Mouse (Mus musculus) liver, postnatal 0 days (tissue): ENCODE measurements around the gene Smpd4. TPM values are rescaled to one million over a fixed set of nuclear protein-coding genes. Genes with fewer than 3 reads are reported as not detected.

Source experiments
- ATAC-seq: fragments of 200-750 bp; cut with Nextera tagmentation; 2 replicates; pipeline ENCODE4 v1.8.0; 2017; ENCODE audit warnings: mild to moderate bottlenecking, moderate library complexity
- DNase-seq: peaks from one replicate; pipeline ENCODE4 v3.0.0-alpha.2; 2016
- H3K27ac ChIP-seq: fragments of 300-500 bp; sonication (generic); 2 replicates; pipeline ENCODE4 v1.5.1; 2014; ENCODE audit warnings: antibody characterized with exemption, moderate library complexity, mild to moderate bottlenecking, low read depth
- H3K27me3 ChIP-seq: fragments of 300-500 bp; sonication (generic); 2 replicates; pipeline ENCODE4 v1.6.1; 2014; ENCODE audit warnings: low read length, control low read depth, mixed read lengths; ENCODE audit not compliant: insufficient read depth
- H3K36me3 ChIP-seq: fragments of 300-500 bp; sonication (generic); replicated peaks from 2 replicates; pipeline ENCODE4 v1.6.1; 2014; ENCODE audit warnings: mild to moderate bottlenecking, control low read depth, low read length, moderate library complexity, mixed read lengths; ENCODE audit not compliant: insufficient read depth
- H3K4me1 ChIP-seq: fragments of 300-500 bp; sonication (generic); 2 replicates; pipeline ENCODE4 v1.6.1; 2014; ENCODE audit warnings: antibody characterized with exemption, mild to moderate bottlenecking, control low read depth; ENCODE audit not compliant: insufficient read depth
- H3K4me2 ChIP-seq: fragments of 300-500 bp; sonication (generic); 2 replicates; pipeline ENCODE4 v1.6.1; 2014; ENCODE audit warnings: low read depth, mild to moderate bottlenecking, low read length, moderate library complexity, mixed read lengths
- H3K4me3 ChIP-seq: fragments of 300-500 bp; sonication (generic); 2 replicates; pipeline ENCODE4 v1.5.1; 2014; ENCODE audit warnings: low read depth, low read length
- H3K9ac ChIP-seq: fragments of 300-500 bp; sonication (generic); replicated peaks from 2 replicates; pipeline ENCODE4 v1.6.1; 2014; ENCODE audit warnings: mild to moderate bottlenecking, moderate library complexity
- H3K9me3 ChIP-seq: fragments of 300-500 bp; sonication (generic); 2 replicates; pipeline ENCODE4 v1.6.1; 2016; ENCODE audit warnings: mild to moderate bottlenecking, control low read depth, low read length, mixed read lengths
- CTCF ChIP-seq: sonication (generic); IDR thresholded peaks from 2 replicates; pipeline ENCODE4 v1.5.1; 2016; ENCODE audit warnings: antibody characterized with exemption, low read depth
- EP300 ChIP-seq: IDR thresholded peaks from 2 replicates; pipeline ENCODE4 v1.6.1; 2016; ENCODE audit warnings: antibody characterized with exemption, low read depth, mild to moderate bottlenecking
- WGBS: fragments of 180-500 bp; shearing (Covaris S2); extraction: QIAGEN DNeasy Blood & Tissue Kit; methylation state at CpG from one replicate; pipeline ENCODE4 v1.1.7; 2014; ENCODE audit not compliant: insufficient replicate concordance; 5-methylcytosine and 5-hydroxymethylcytosine counted together
- polyA plus RNA-seq: library from polyadenylated mRNA; unstranded; fragments of >200 nt; fragmentation: Nextera tagmentation; extraction: Ambion mirVana; gene quantifications from 2 replicates; pipeline ENCODE4 v1.2.1, GENCODE M21; 2015

The Smpd4 gene
- polyA plus RNA-seq, 1 experiment from 2014 or later = 7.3 TPM

GRCm38 (mm10) chr16:17641301-17641700 lies 22.1 kb downstream of the Smpd4 start:
- WGBS = 76% methylated on average over 6 of the region's 6 CpGs
- no peaks in the 10 kb centered on the region for H3K9me3 ChIP-seq
- DNase-seq = no peak
- no peak overlapping the region for H3K4me2 ChIP-seq
- H3K9ac ChIP-seq = no peak overlapping the region
- H3K4me1 ChIP-seq = peaks cover 26% of the 10 kb centered on the region
- H3K4me3 ChIP-seq = no peak overlapping the region
- ATAC-seq = no peak
- H3K27ac ChIP-seq = no peak overlapping the region
- TF ChIP-seq EP300 (no peak), CTCF (no peak)
- H3K36me3 ChIP-seq = peaks cover 39% of the 10 kb centered on the region
- no peaks in the 10 kb centered on the region for H3K27me3 ChIP-seq

DNA sequence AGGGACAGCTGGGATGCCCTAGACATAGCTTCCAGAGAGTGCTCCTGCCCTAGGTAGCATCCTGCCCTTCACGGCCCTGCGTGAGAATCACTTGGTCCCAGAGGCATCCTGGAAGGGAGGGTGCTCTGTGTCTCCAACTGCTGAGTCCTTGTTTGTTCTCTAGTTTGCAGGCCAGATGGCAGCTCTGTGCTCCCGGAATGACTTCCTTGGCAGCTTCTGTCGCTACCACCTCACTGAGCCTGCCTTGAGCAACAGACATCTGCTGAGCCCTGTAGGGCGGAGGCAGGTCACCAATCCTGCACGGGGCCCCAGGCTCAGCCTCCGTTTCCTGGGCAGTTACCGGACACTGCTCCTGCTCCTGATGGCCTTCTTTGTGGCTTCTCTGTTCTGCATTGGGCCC lies 23.2 kb downstream of the Smpd4 start:
- H3K9ac ChIP-seq = no peak overlapping the region
- H3K27ac ChIP-seq = no peak overlapping the region
- no peaks in the 10 kb centered on the region for H3K27me3 ChIP-seq
- H3K4me2 ChIP-seq = no peak overlapping the region
- peaks cover 36% of the 10 kb centered on the region for H3K36me3 ChIP-seq
- DNase-seq = no peak
- TF ChIP-seq CTCF (no peak), EP300 (no peak)
- H3K9me3 ChIP-seq = no peaks in the 10 kb centered on the region
- no peak for ATAC-seq
- peaks cover 29% of the 10 kb centered on the region for H3K4me1 ChIP-seq
- no peak overlapping the region for H3K4me3 ChIP-seq
- 84% methylated on average over 8 of the region's 8 CpGs for WGBS

DNA sequence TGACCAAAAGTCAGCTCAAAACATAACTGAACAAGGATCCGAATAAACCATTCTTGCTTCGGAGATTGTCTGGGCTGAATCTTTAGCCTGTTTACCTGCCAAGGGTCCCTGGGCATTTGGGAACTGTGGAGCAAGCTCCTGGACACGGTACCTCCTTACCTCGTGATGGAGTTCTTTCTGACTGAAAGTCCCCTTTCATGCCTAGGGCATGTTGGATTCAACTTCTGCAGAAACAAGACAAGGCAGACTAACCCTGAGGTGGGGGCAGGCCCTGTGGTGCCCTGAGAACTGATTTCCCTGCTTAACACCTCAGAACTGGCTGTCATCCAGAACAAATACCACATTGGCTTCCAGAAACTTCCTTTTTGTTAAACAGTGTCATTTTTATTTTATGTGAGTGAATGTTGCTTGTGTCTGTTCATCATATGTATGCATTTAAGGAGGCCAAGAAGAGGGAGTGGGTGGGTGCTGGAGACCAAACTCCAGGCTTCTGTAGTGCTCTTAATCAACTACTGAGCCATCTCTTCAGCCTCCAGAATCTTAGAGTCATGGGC lies 24.4 kb downstream of the Smpd4 start:
- Histone ChIP-seq H3K4me3 (no peak overlapping the region), H3K27ac (no peak overlapping the region), H3K4me1 (peaks cover 22% of the 10 kb centered on the region), H3K36me3 (peaks cover 36% of the 10 kb centered on the region), H3K9me3 (no peaks in the 10 kb centered on the region), H3K9ac (no peak overlapping the region), H3K4me2 (no peak overlapping the region), H3K27me3 (no peaks in the 10 kb centered on the region)
- TF ChIP-seq CTCF = no peak
- TF ChIP-seq EP300 = no peak
- WGBS = 82% methylated on average over 4 of the region's 4 CpGs
- DNase-seq (no peak), ATAC-seq (no peak)

DNA sequence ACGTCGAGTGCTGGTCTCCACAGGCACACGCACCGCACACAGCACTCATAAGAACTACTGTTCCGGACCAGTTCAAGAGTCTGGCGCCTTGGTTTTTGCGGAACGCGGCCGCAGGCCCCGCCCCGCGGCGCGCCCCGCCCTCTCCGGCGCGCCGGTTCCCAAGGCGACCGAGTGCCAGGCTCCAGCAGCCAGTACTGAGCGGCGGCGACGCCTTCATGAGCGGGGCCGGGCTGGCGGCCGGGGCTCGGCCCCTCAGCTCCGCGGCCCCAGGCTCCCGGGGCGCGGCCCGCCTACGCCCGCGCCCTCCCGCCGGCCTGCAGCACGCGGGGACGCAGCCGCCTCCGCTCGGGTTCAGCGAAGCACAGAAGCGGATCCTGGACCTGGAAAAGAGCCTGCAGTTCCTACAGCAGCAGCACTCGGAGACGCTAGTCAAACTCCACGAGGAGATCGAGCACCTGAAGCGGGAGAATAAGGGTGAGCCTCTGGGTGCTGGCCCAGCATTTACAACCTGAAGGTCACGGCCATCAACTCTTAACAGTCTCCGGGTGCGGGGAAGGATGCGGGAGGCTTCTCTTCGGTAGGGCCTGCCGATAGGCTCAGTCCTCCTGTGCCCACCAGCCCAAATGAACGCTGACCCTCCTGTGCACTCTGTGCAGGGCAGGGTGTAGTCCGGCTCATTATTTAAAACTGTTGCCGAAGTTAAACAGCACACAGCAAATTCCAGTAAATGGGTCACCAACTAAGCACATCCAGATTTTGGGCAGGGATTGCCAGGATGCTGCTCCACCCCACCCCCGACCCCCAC lies 27.4 kb downstream of the Smpd4 start, which contains the start of gene Ccdc74a:
Gene Ccdc74a, plus strand, starts transcription at position 161 of the 805 bp plus-strand sequence.
- ATAC-seq (peak; percentile 98), DNase-seq (peak; percentile 91)
- 4% methylated on average over 50 of the region's 65 CpGs for WGBS
- H3K4me1 ChIP-seq = peaks cover 14% of the 10 kb centered on the region
- TF ChIP-seq EP300 (no peak), CTCF (no peak)
- H3K36me3 ChIP-seq = peaks cover 19% of the 10 kb centered on the region
- no peaks in the 10 kb centered on the region for H3K9me3 ChIP-seq
- H3K4me2 ChIP-seq = peak within 1 kb of the TSS; percentile 86
- H3K4me3 ChIP-seq = peak within 1 kb of the TSS; percentile 53
- H3K27me3 ChIP-seq = no peaks in the 10 kb centered on the region
- H3K27ac ChIP-seq = peak within 1 kb of the TSS; percentile 25; the same call in 1 of the 2 replicates
- peak within 1 kb of the TSS; percentile 14 for H3K9ac ChIP-seq

DNA sequence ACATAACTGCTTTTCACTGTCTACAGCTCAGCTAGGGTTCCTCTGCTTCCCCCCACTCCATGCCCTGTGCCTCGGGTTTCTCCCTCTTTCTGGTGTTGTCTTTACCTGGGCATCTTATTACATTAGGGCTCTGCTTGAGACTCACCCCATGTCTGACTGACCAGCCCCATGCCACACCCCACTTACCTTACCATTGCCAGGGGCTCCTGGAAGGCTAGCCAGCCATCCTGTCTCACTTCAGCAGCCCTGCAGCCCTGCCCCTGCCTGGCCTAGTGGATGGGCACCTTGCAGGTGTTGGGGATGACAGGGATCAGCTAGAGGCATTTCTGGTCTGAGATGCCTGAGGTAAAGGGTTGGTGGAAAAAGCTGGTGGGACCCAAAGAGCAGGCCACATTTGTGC lies 28.0 kb downstream of the Smpd4 start:
- no peak for DNase-seq
- H3K27ac ChIP-seq = no peak overlapping the region
- TF ChIP-seq CTCF (no peak), EP300 (no peak)
- peak overlapping the region; percentile 53 for H3K4me3 ChIP-seq
- no peak for ATAC-seq
- 41% methylated on average over 1 of the region's 1 CpGs for WGBS
- no peaks in the 10 kb centered on the region for H3K27me3 ChIP-seq
- peaks cover 14% of the 10 kb centered on the region for H3K4me1 ChIP-seq
- H3K9ac ChIP-seq = no peak overlapping the region
- peak overlapping the region; percentile 86 for H3K4me2 ChIP-seq
- H3K36me3 ChIP-seq = peaks cover 21% of the 10 kb centered on the region
- no peaks in the 10 kb centered on the region for H3K9me3 ChIP-seq

DNA sequence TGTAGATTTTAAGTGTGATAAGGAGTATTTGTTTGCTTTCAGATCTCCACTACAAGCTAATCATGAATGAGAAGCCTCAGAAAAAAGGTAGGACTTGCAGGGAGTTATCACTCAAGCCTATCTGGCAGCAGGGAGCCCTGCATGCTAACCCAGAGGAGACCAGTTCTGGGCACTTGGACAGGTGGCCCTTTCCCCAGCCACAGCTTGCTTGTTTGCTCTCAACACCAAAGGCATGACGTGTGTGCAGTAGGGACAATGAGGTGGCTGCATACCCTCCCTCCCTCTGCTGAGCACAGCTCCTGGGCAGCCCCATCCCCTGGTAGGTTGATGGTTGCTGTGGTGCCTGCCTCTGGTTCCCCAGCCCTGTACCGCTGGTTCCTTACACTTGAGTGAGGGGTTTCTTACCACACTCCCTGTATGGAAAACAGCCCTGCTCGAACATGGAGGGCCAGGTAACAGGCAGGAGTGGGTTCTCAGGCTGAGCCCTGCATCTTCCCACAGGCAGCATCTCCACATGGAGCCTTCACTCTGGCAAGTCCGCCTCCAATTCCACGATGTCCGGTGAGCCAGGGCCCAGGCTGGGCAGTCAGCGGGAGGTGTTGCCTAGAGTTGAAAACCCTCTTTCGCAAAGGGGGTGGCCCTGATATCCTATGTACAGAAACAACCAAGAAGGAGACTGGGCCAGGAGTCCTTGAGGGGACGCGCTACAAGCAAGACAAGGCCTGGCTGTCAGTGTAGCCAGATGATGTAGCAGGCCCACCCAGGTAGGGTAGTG lies 28.6 kb downstream of the Smpd4 start:
- H3K4me1 ChIP-seq = peaks cover 14% of the 10 kb centered on the region
- no peak overlapping the region for H3K9ac ChIP-seq
- H3K4me2 ChIP-seq = no peak overlapping the region
- H3K36me3 ChIP-seq = peaks cover 21% of the 10 kb centered on the region
- no peaks in the 10 kb centered on the region for H3K9me3 ChIP-seq
- TF ChIP-seq CTCF = no peak
- TF ChIP-seq EP300 = no peak
- 87% methylated on average over 10 of the region's 10 CpGs for WGBS
- no peaks in the 10 kb centered on the region for H3K27me3 ChIP-seq
- no peak overlapping the region for H3K27ac ChIP-seq
- ATAC-seq (no peak), DNase-seq (no peak)
- no peak overlapping the region for H3K4me3 ChIP-seq
